Mouse (Mus musculus) heart, adult 8-10 months (tissue): ENCODE results near the gene Piwil1. TPM values are rescaled to one million over a fixed set of nuclear protein-coding genes. Genes with fewer than 3 reads are reported as not detected.
A peak's percentile ranks its signal among the peaks of the same experiment; 100 is the strongest.
"Not testable (repeated sequence)": the region's sequence is repeated elsewhere in the genome, so short reads cannot be mapped to it uniquely, and the experiment has no call there.

Experiments
- DNase-seq: peaks from one replicate; pipeline ENCODE4 v3.0.0; 2022; ENCODE audit warnings: low spot score
- total RNA-seq, 4 experiments: library from RNA; stranded (reverse); gene quantifications; 2 replicates each; pipeline ENCODE4 v1.2.4; 2022

The Piwil1 gene
- total RNA-seq, 4 experiments from 2014 or later, result not detected

DNA sequence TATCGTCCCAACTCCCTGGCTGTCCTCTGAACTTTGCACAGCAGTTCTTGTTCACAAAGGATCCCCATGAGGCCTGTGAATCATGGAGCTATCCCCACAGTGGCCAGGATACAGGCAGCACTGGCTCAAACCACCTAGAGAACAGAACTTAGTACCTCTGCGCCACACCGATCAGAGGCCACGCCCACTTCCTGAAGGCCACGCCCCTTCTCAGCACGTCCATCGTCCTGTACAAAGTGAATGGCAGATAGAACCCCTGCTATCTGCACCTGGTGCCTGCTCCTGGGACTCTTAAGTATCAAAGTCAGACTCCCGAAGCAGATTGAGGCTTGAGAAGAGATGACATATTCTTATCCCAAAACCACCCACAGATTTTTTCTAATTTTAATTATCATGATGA is 8.3 kb downstream of the Piwil1 start:
- DNase-seq, result no peak

DNA sequence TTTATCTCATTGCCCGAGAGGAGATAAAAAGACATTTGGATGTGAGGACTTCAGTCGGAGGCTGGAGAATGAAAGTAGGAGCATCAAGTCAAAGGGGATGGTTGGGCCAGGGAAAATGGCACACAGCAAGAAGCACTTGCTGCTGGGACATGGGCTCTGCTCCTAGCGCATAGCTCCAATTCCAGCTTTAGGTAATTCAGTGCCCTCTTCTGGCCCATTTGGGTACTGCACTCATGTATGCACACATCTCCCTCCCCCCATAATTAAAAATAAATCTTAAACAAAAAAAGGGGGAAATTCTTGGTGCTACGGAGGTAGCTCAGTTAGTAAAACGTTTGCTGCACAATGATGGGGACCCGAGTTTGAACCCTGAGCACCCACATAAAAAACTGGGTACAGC is 9.5 kb downstream of the Piwil1 start:
- no peak for DNase-seq

DNA sequence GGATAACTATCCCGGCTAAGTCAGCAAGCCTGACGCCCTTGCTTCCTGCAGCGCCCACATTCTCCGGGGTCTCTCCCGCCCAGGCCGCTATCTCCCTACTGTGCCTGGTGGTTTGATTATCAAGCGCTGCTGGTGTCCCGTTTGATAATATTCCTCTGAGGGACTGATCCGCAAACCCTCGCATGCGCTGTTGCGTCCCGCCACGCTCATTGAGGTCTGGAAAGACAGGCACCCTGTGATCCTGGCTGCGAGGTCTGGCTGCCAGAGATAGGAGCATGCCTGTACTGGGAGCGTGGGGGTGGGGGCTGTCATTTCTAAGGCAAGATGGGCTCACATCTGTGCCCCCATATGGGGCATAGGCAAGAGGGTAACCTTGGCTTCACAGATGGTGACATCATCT is 12.8 kb downstream of the Piwil1 start:
- DNase-seq, result no peak

DNA sequence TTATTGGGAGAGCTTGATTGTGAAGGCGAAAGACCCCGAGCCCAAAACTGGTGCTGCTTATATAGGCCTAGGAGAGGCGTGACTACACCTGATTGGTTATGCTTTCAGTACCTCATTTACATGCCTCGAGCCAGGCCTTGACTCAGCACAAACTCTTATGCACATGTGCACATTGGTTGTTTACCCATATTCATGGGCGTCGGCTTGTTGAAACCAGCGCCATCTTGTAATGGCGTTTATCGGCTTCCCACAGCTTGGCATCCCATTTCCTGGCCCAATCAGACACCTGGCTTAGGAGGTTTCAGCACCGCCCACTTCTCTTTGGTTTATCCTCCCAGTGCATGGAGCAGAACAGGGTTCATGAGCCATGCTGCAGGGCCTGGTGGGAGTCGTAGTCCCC is 18.1 kb downstream of the Piwil1 start:
- DNase-seq, result not testable (repeated sequence)

DNA sequence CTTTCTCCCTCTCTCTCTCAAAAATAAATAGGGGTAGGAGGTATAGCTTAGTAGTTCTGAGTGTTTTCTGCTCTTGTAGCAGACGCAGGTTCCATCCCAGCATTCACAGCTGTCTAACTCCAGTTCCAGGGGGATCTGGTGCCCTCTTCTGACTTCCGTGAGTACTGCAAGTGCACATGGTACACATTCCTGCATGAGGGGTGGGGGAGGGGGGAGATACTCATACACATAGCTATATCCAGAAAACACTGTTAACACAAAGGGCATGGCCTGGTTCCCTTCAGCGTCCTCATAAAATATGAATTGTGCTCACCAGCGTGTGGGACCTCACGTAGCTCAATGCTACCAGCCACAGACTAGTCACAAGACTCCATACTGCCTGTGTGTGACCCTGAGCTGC is 27.0 kb downstream of the Piwil1 start:
- no peak for DNase-seq

DNA sequence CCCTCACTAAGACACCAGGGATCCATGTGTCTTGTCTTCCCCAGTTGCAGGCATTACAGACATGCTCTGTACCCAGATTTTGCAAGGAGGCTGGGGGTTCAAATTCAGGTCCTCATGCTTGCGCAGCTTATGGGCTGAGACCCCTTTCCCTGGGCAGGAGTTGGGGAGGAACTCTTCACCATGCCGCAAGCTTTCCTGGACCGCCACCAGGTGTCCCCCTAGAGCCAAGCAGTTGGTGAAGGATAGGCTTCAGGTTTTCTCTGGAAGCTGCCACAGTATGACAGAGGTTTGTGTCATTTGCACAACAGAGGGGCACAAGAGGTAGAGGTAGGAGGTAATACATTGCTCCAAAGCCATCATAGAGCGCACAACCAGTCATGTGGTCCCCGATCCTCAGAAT is 28.3 kb downstream of the Piwil1 start:
- DNase-seq, result no peak

DNA sequence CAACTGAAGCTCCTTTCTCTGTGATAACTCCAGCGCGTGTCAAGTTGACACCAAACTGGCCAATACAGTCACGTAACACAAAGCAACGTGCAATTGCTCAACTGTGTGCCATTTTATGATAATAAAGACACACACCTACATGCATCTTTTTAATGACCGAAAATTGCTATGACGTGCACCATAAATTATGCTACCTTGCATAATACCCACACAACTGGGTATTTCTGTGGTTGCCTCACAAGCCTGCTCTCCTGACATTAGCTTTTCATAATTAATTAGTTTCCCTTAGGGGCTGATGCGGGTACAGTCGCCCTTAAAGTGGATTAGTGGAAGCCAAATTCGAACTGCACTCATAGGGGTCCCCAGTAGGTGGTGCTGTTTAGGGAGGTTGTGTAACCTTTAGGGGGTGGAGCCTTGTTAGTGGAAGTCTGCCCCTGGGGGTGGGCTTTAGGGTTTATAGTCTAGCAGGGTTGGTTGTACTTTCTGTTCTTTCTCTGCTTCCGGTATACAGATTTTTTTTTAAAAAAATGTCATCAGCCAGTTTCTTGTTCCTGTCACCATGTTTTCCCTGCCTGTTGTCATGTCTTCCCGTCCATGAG is 30.2 kb downstream of the Piwil1 start:
- DNase-seq, result no peak

DNA sequence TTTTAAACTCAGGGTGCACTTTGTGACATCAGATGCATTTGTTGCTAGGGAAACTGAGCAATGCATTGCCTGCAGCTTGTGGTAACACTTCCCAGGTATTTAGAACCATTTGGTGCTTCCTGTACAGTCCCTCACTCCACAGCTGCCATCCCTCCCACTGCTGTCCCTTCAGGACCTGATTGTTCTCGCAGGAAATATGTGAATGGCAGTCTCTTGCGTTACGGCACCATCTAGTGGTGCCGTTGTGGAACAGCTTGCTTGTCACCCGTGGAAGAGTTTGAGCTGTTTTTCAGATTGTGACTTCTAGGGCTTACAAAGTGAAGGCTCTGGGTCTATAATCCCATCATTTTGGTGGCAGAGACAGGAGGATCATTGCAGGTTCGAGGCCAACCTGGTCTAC is 31.6 kb downstream of the Piwil1 start:
- peak; percentile 7 for DNase-seq

DNA sequence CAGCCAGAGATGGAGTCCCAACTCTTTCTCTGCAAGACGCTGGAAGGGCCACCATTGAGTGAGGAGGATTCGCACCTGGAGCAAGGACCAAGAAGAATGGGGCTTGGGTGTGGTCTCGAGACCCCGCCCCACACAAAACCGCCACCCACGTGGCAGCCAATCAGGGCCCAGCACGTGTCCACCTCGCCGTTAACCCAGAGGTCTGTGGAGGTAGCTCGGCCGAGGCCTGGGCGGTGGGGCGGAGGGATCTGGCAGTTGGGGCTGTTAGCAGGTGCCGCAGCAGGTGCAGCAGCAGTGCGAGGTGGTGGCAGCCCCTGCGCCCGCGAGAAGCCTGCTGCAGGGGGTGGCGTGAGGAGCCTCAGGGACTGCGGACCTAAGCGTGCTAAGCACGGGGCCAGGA is 33.6 kb downstream of the Piwil1 start:
- DNase-seq, result no peak

DNA sequence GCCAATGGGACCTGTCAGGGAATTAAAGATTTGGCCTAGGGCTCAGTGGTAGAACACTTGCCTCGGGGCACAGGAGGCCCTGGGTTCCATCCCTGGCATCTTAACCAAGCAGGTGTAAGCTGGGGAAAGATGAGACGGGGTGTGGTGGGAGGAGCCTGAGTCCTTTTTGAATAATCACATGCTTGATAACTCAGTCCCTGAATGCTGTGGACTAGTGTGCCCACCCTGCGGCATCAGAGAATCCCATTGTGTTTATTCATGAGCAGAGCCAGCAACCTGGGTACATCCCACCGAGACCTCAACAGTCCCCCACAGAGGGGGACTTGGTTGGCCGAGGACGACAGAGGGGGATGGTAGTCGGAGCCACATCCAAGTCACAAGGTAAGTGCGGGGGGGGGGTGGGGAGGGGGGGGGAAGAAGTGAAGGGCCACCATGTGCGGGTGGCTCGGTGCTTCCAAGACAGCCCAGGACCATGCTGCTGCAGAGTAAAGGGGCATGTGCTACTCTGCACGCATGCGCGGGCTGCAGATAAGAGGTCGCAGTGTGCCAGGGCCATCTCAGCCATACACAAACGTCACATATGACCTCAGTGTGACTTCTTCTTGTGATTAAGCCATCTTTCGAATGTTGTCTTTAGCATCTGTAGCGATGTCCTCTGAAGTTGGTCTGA is 37.0 kb downstream of the Piwil1 start:
- no peak for DNase-seq

DNA sequence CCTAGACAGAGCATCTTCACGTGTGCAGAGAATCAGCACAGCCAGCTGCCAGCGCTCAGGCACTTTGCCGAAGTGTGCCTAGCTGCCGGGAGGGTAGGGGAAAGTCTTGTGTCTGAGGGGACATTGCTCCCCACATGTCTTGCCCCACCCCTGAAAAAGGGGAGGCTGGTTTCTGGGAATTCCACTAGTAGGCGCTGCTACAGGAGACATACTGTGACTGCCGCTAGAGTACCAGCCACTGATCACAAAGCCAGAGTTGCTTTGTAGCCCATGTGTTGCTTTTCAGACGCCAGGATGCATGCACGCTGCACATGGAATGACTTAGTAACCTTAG is 37.5 kb downstream of the Piwil1 start:
- DNase-seq, result no peak

DNA sequence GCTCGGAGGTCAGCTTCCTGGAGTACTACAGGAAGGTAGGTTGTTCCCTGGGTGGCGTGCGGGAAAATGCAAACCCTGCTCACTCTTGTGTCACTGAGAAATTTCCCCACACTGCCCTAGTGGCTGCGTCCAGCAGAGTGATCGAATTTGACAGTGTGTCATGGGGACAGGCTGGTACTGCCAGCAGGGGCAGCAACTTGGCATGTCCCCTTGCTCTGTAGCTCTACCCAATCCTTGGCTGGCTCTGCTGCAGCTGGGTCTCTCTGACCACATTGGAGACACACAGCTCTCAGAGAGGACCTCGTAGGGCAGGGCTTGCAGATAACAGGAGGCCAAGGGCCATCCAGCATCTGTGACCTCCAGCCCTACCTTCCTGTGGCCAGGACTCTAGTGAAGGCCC is 42.0 kb downstream of the Piwil1 start:
- DNase-seq, result no peak

DNA sequence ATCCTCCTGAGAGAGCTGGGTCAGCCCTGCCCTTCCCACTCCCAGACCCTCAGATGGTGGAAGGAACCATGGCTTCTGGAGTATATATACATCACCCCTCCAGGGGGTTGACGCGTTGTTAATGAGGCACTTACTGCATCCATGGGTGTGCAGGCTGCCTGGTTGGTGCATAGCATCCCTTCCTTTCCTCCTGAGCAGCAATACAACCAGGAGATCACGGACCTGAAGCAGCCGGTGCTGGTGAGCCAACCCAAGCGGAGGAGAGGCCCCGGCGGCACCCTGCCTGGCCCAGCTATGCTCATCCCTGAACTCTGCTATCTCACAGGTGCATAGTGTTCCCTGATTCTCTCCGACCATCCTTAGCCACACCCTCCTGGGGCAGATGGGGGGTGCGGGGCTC is 42.9 kb downstream of the Piwil1 start:
- no peak for DNase-seq

DNA sequence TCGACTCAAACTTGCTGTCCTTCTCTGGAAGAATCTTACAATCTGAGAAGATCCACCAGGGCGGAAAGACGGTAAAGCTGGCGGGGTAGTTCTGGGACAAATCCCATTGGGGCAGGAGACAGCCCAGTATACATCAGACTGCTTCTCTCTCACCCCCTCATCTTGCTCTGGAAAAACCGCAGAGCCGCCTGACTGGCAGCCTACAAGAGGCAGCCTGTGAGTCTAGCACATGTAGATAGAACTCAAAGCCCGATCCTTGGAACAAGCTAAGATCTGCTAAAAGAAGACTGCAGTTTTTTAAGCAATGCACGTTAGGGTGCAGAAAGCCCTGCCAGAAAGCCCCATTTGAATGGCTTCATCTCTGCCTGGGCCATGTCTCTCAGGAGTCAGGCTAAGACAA is 43.9 kb downstream of the Piwil1 start:
- DNase-seq, result no peak

DNA sequence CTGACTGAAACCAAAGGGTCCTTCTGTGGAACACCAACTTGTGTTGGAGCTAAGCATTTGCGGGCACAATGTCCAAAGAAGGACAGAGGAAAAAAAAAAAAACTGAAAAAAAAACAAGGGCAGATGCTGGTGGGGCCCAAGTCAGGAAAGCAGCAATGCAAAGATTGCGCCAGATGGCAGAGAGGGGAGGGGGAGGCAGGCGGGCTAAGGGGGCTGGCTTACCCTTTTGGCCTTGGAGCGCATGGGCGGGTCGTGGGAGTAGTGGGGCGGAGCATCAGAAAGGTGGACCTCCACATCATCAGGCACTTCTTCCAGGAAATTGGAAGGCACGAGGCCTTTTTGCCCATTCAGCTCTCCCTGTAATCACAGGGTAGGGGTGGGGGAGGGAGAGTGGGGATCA is 58.8 kb downstream of the Piwil1 start:
- no peak for DNase-seq

DNA sequence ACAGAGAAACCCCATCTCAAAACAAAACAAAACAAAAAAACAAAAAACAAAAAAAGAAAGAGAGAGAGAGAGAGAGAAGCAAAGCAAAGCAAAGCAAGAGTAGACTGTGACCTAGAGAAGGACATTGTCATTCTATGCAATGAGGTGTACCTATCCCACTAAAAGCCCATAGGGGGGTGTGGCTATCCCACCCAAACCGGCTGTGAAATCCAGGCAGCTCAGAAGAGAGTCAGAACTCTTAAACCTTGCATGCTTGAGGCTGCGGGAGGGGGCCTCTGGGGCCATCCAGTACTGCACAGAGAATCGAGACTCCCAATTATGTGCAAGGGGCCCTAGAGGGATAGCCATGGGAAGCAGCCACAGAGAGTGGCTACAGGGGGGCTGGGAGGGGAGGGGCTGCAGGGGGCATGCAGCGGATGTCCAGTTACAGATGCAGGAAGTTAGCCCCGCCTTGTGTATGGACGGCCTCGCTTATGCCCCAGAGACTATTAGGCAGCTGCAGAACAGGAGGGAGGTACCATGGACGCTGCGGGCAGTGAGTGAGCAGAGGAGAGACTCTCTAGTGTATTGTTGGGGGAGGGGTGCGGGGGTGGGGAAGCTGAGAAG is 66.8 kb downstream of the Piwil1 start:
- no peak for DNase-seq

DNA sequence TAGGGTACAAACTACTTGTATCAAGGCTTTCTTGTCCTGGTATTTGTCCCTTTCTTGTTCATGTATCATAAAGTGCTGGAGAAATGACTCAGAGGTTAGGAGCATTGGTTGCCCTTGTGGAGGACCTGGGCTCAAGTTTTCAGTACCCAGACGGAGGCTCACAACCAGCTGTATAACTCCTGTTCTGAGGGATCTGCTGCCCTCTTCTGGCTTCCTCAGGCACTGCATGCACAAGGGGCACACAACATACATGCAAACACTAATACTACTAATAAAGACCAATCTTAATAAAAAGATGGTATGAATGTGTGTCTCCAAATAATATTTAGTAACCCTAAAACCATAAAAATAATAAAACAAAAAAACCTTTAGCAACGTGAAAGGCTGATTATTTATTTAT is 74.1 kb downstream of the Piwil1 start:
- DNase-seq, result no peak

DNA sequence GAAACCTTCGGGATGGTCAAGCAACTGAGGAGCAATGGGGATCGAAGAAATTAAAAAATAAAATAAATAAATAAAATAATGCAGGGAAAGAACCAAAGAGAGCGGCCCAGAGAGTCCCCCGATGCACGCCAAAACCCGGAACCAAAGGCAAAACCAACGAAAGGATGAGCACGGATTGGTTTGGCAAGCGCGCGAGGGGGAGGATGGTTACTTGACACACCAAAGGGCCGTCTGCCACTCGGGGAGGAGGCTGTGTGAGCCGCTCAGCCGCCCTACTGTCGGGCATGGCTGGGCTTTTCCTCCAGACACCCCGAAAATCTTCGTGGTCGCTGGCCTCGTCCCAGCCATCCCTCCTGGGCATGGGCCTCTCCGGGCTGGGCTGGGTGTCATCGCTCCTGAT is 79.3 kb downstream of the Piwil1 start:
- no peak for DNase-seq

DNA sequence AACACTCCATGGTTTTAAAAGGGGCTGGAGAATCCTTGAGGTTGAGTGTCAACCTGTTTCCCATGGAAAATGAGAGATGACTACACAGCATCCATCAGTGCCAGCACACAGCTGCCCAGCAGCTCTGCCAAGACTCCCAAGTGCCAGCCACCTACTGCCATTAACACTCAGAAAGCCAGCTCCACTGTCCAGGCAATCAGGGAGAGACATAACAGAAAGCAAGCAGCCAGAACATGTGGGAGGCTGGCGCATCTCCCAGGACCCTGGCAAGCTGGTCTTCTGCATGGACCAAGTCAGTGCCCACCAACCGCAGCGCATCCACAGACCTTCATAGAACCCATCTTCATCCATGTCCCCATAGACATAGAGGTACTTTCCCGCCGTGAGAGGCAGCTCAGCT is 98.3 kb downstream of the Piwil1 start:
- DNase-seq, result no peak
